Mouse (Mus musculus): ENCODE results near the gene Pde8b. TPM values are rescaled to one million over a fixed set of nuclear protein-coding genes. Genes with fewer than 3 reads are reported as not detected.
A peak's percentile ranks its signal among the peaks of the same experiment; 100 is the strongest.

The Pde8b gene
- total and polyA plus RNA-seq, 2 experiments from 2014 or later = 8.1 to 26.4 TPM

DNA sequence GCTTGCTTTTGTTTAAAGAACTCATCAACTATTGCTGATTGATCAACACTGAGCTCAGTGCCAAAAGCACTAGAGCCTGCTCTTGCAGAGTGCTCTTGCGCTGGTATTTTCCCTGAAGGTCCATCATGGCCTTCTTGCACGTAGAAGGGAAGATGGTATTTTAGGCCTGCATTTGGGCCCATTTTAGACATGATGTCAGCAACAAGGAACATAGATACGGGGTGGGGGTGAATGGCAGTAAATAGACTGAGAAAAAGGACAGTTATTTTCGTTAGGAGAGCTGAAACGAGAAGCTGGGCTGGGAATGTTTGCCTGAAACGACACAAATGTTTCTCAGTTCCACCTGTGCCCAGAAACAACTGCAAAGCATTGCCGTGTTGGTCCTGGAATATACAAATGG, 91.2 kb downstream of the Pde8b start:
- 87% methylated on average over 7 of the region's 7 CpGs for WGBS
- H3K4me2 ChIP-seq (ENCODE audit: low read depth, low read length) = no peak overlapping the region
- no peak for DNase-seq (ENCODE audit: low spot score)

DNA sequence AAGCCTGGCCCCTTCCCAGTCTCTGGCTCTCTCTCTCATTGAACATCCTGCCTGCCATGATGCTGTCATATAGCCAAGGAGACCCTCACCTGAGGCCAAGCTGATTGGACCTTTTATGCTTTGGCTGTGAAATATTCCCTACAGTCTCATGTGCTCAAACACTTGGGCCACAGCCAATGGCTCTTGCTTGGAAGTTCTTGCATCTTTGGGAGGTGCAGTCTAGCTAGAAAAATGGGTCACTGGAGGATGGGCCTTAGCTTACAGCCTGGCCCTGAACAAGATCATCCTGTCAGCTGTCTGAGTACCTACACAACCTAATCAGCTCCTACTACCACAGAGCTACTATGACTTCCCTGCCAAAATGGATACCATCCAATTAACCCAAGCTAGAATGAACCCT, 105.4 kb downstream of the Pde8b start:
- Histone ChIP-seq H3K27ac (no peak overlapping the region), H3K4me2 (ENCODE audit: low read depth, low read length) (no peak overlapping the region), H3K4me1 (ENCODE audit: insufficient read depth, low read length) (no peaks in the 10 kb centered on the region), H3K4me3 (ENCODE audit: low read length) (no peak overlapping the region), H3K36me3 (ENCODE audit: insufficient read depth, low read length) (no peaks in the 10 kb centered on the region), H3K9me3 (ENCODE audit: low read length) (peaks cover 11% of the 10 kb centered on the region; the same call in 1 of the 2 replicates), H3K27me3 (ENCODE audit: insufficient read depth, low read length) (no peaks in the 10 kb centered on the region), H3K9ac (replicated peaks; ENCODE audit: low read length) (no peak overlapping the region)
- no peak for DNase-seq (ENCODE audit: low spot score)
- ATAC-seq = no peak
- TF ChIP-seq CTCF (IDR thresholded peaks at IDR 0.05; ENCODE audit: low read depth) = no peak

More for the DNA sequence above, 91.2 kb downstream of the Pde8b start:
- TF ChIP-seq CTCF (IDR thresholded peaks at IDR 0.05; ENCODE audit: low read depth) = no peak
- H3K4me3 ChIP-seq (ENCODE audit: low read length) = no peak overlapping the region
- no peaks in the 10 kb centered on the region for H3K4me1 ChIP-seq (ENCODE audit: insufficient read depth, low read length)
- H3K27ac ChIP-seq = no peak overlapping the region
- H3K27me3 ChIP-seq (ENCODE audit: insufficient read depth, low read length) = no peaks in the 10 kb centered on the region
- no peak overlapping the region for H3K9ac ChIP-seq (replicated peaks; ENCODE audit: low read length)
- ATAC-seq = no peak
- H3K36me3 ChIP-seq (ENCODE audit: insufficient read depth, low read length) = no peaks in the 10 kb centered on the region
- H3K9me3 ChIP-seq (ENCODE audit: low read length) = no peaks in the 10 kb centered on the region

DNA sequence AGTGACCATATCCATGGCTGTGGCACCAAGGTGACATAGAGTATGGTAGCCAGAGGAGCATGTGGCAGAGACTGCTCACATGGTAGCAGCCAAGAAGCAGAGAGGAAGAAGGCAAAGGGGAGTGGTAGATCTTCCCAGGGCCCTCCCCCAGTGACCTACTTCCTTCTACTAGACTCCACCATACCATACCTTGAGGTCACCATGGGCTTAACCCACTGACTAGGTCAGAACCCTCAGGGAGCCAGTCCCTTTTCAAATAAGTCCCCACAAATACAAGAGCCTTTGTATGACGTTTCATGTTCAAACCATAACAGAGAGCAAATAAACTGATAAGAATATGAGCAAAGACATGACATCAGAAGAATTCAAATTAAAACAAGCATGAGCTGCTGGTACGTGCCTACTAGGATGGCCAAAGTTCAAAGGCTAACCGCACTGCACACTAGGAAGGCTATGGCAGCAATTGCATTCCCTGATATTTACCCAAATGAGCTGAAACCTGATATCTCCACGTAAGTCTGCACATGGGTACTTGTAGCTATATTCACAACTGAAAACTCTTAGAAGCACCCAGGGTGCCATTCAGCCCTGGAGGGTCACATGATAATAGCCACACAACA, 109.6 kb downstream of the Pde8b start:
- no peak for TF ChIP-seq CTCF (IDR thresholded peaks at IDR 0.05; ENCODE audit: low read depth)
- 86% methylated on average over 4 of the region's 4 CpGs for WGBS
- DNase-seq (ENCODE audit: low spot score) (no peak), ATAC-seq (no peak)
- peaks cover 11% of the 10 kb centered on the region; the same call in 1 of the 2 replicates for H3K9me3 ChIP-seq (ENCODE audit: low read length)
- H3K9ac ChIP-seq (replicated peaks; ENCODE audit: low read length) = no peak overlapping the region
- no peak overlapping the region for H3K27ac ChIP-seq
- H3K4me3 ChIP-seq (ENCODE audit: low read length) = no peak overlapping the region
- no peak overlapping the region for H3K4me2 ChIP-seq (ENCODE audit: low read depth, low read length)
- no peaks in the 10 kb centered on the region for H3K4me1 ChIP-seq (ENCODE audit: insufficient read depth, low read length)
- no peaks in the 10 kb centered on the region for H3K27me3 ChIP-seq (ENCODE audit: insufficient read depth, low read length)
- H3K36me3 ChIP-seq (ENCODE audit: insufficient read depth, low read length) = no peaks in the 10 kb centered on the region

DNA sequence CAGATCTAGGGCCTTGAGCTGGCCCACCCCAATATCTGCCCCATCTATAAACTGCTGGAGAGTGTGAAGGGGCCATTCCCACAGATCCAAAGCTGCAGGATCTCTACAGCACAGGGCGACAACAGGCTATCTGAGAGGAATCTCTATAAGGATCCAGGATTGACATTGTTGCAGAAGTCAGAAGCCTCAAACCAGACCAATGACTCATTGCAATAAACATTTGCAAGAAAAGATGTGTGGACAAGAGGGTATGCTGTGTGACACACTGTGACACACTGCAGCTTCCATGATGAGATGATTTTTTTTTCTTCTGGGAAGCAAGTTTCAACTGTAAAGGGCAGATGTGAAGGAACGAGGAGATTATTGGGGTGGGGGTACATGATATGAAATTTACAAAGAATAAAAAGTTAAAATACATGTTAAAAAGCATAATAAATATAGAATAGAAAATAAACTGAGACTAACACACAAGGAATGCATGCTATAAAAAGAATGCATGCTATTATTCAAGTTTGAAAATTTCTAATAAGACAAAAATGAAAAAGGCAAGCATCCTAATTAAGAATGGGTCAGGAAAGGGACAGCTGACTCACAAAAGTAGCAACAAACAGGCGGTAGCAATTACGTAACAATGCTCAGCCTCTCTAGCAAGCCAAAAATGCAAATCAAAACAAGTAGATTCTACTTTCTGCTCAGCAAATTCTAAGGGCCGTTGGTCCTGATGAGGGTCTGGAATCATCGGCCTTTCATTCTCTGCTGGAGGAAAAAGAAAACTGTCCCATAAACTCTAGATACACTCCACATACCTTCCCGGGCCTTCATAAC, 114.6 kb downstream of the Pde8b start:
- ATAC-seq = no peak
- Histone ChIP-seq H3K9me3 (ENCODE audit: low read length) (no peaks in the 10 kb centered on the region), H3K36me3 (ENCODE audit: insufficient read depth, low read length) (no peaks in the 10 kb centered on the region), H3K27ac (no peak overlapping the region), H3K4me3 (ENCODE audit: low read length) (no peak overlapping the region), H3K4me2 (ENCODE audit: low read depth, low read length) (no peak overlapping the region), H3K9ac (replicated peaks; ENCODE audit: low read length) (no peak overlapping the region), H3K4me1 (ENCODE audit: insufficient read depth, low read length) (no peaks in the 10 kb centered on the region), H3K27me3 (ENCODE audit: insufficient read depth, low read length) (no peaks in the 10 kb centered on the region)
- 80% methylated on average over 7 of the region's 7 CpGs for WGBS
- DNase-seq (ENCODE audit: low spot score) = no peak
- no peak for TF ChIP-seq CTCF (IDR thresholded peaks at IDR 0.05; ENCODE audit: low read depth)

DNA sequence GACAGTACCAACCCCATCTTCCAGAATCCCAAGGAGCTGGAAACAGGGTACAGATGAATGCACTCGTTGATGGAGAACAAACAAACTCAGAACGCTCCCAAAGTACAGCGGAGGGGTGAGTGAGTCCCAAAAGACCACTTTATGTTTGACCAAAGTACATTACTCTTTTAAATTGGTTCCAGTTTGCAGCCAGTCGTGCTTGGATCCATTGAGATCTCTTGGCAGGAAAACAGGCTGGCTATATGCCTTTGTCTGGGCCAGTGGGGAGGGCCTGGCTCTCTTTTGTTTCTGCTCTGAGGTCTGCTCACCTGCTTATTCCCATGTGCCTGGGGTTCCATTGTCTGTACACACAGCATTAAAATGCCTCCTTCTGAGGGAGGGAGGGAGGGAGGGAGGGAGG, 118.3 kb downstream of the Pde8b start:
- H3K9ac ChIP-seq (replicated peaks; ENCODE audit: low read length) = no peak overlapping the region
- 22% methylated on average over 4 of the region's 4 CpGs for WGBS
- H3K27me3 ChIP-seq (ENCODE audit: insufficient read depth, low read length) = no peaks in the 10 kb centered on the region
- no peaks in the 10 kb centered on the region for H3K9me3 ChIP-seq (ENCODE audit: low read length)
- ATAC-seq = 0 out of 2 replicates have a peak, but pooled peaks have one; percentile 38
- H3K4me1 ChIP-seq (ENCODE audit: insufficient read depth, low read length) = no peaks in the 10 kb centered on the region
- no peaks in the 10 kb centered on the region for H3K36me3 ChIP-seq (ENCODE audit: insufficient read depth, low read length)
- no peak overlapping the region for H3K4me2 ChIP-seq (ENCODE audit: low read depth, low read length)
- peak; percentile 35 for DNase-seq (ENCODE audit: low spot score)
- no peak for TF ChIP-seq CTCF (IDR thresholded peaks at IDR 0.05; ENCODE audit: low read depth)
- H3K4me3 ChIP-seq (ENCODE audit: low read length) = no peak overlapping the region
- H3K27ac ChIP-seq = no peak overlapping the region

DNA sequence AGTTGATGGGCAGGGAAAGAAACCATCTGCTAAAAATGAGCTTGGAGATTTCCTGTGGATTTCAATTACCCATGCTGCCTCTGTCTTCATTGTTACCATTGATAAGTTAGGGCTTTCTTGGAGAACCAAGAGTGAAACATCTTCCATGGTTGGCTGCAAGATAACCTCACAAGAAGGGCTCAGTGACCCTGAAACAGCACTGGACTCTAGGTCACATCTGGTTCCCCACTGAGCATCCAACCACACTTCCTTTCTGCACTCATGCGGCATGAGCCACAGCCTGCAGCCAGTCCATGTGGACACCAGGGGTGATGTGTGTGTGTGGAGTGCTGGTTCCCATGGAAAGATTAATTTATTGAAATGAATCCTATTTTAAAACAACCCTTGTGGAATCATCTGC, 119.1 kb downstream of the Pde8b start:
- no peak for ATAC-seq
- DNase-seq (ENCODE audit: low spot score) = no peak

DNA sequence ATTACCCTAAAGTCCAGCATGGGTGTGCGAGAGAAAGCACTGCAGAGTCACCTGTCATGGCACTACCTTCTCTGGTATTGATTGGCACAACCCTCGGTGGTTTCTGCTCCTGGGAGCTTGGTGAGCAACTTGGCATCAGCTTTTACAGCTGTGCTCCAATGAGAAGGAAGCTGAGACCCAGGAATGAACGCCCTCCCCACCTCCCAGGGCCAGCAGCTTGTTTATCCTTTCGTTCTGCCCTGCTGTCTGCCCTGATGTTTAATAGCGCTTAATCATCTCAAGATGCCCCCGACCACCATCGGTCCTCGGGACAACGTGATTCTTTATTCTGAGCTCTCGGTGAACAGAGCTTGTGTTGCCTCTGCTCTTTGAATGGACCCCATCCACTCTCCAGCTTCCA, 122.8 kb downstream of the Pde8b start:
- no peak for ATAC-seq
- WGBS = 83% methylated on average over 10 of the region's 10 CpGs
- Histone ChIP-seq H3K9ac (replicated peaks; ENCODE audit: low read length) (no peak overlapping the region), H3K9me3 (ENCODE audit: low read length) (no peaks in the 10 kb centered on the region), H3K27me3 (ENCODE audit: insufficient read depth, low read length) (no peaks in the 10 kb centered on the region), H3K4me2 (ENCODE audit: low read depth, low read length) (no peak overlapping the region), H3K4me3 (ENCODE audit: low read length) (no peak overlapping the region), H3K36me3 (ENCODE audit: insufficient read depth, low read length) (no peaks in the 10 kb centered on the region), H3K4me1 (ENCODE audit: insufficient read depth, low read length) (no peaks in the 10 kb centered on the region), H3K27ac (no peak overlapping the region)
- no peak for DNase-seq (ENCODE audit: low spot score)
- no peak for TF ChIP-seq CTCF (IDR thresholded peaks at IDR 0.05; ENCODE audit: low read depth)

More for the DNA sequence above, 119.1 kb downstream of the Pde8b start:
- 23% methylated on average over 1 of the region's 1 CpGs for WGBS
- Histone ChIP-seq H3K4me3 (ENCODE audit: low read length) (no peak overlapping the region), H3K9ac (replicated peaks; ENCODE audit: low read length) (no peak overlapping the region), H3K9me3 (ENCODE audit: low read length) (no peaks in the 10 kb centered on the region), H3K27me3 (ENCODE audit: insufficient read depth, low read length) (no peaks in the 10 kb centered on the region), H3K36me3 (ENCODE audit: insufficient read depth, low read length) (no peaks in the 10 kb centered on the region), H3K4me2 (ENCODE audit: low read depth, low read length) (no peak overlapping the region), H3K4me1 (ENCODE audit: insufficient read depth, low read length) (no peaks in the 10 kb centered on the region), H3K27ac (no peak overlapping the region)
- no peak for TF ChIP-seq CTCF (IDR thresholded peaks at IDR 0.05; ENCODE audit: low read depth)

Data from hindbrain, postnatal 0 days (tissue).